Mouse (Mus musculus): ENCODE data around the gene Rabgap1l.

GRCm38 (mm10) chr1:160211597-160212122 lies 581.4 kb downstream of the Rabgap1l start:
- no peak for TF ChIP-seq EP300 (IDR thresholded peaks at IDR 0.05; ENCODE audit: insufficient read depth, low read depth, low read length)
- no peak for TF ChIP-seq CTCF (IDR thresholded peaks at IDR 0.05; ENCODE audit: low read depth, low read length)
- no peak for TF ChIP-seq POLR2A (IDR thresholded peaks at IDR 0.05; ENCODE audit: insufficient read depth, low read length)
